Mouse (Mus musculus): ENCODE measurements around the gene Nxn.

DNA sequence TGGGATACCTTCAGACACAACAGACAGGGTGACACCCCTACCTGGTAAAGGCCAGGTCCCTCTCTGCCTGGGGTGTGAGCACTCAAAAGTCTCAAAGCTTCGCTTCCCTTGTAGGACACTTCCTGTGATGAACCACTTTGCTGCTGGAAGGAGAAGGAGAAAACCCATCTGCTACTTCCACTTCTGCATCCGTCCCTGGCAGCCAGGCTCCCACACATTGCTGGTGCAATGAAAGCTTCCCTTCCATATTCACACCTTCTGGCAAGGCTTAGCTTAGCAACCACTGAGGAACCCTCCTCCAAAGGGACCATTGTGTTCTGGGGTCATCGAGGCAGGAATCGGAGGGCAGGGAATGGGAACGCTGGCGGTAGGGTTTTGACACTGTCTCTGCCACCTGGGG is 110.3 kb downstream of the Nxn start:
- TF ChIP-seq CTCF (IDR thresholded peaks at IDR 0.05; ENCODE audit: borderline replicate concordance, control insufficient read depth, extremely low read depth, insufficient read depth, low read length, poor library complexity) (no peak), POLR2A (IDR thresholded peaks at IDR 0.05; ENCODE audit: control insufficient read depth, extremely low read depth, insufficient read depth, low read length, poor library complexity) (no peak)

Measured in thymus, adult 2 months (tissue).